Mouse (Mus musculus) lung, embryonic 15.5 days (tissue): ENCODE measurements around the gene Kcnk3. TPM values are rescaled to one million over a fixed set of nuclear protein-coding genes. Genes with fewer than 3 reads are reported as not detected.
A peak's percentile ranks its signal among the peaks of the same experiment; 100 is the strongest.

Source experiments
- ATAC-seq: fragments of 200-750 bp; cut with Nextera tagmentation; 2 replicates; pipeline ENCODE4 v1.8.0; 2017; ENCODE audit warnings: moderate number of reproducible peaks, borderline replicate concordance; ENCODE audit not compliant: low FRiP score, low TSS enrichment; ENCODE audit errors: extremely low read depth
- H3K27ac ChIP-seq: fragments of 300-500 bp; sonication (generic); 2 replicates; pipeline ENCODE4 v1.5.1; 2015; ENCODE audit warnings: moderate library complexity, mild to moderate bottlenecking, inconsistent platforms
- H3K27me3 ChIP-seq: fragments of 300-500 bp; sonication (generic); 2 replicates; pipeline ENCODE4 v1.6.1; 2015; ENCODE audit warnings: inconsistent platforms
- H3K36me3 ChIP-seq: fragments of 300-500 bp; sonication (generic); 2 replicates; pipeline ENCODE4 v1.6.1; 2015; ENCODE audit warnings: inconsistent platforms
- H3K4me1 ChIP-seq: fragments of 300-500 bp; sonication (generic); 2 replicates; pipeline ENCODE4 v1.6.1; 2015; ENCODE audit warnings: inconsistent platforms
- H3K4me2 ChIP-seq: fragments of 300-500 bp; sonication (generic); 2 replicates; pipeline ENCODE4 v1.6.1; 2015; ENCODE audit warnings: inconsistent platforms, mild to moderate bottlenecking, moderate library complexity
- H3K4me3 ChIP-seq: fragments of 300-500 bp; sonication (generic); 2 replicates; pipeline ENCODE4 v1.5.1; 2015; ENCODE audit warnings: mild to moderate bottlenecking, inconsistent platforms
- H3K9ac ChIP-seq: fragments of 300-500 bp; sonication (generic); 2 replicates; pipeline ENCODE4 v1.6.1; 2015; ENCODE audit warnings: inconsistent platforms
- H3K9me3 ChIP-seq: fragments of 300-500 bp; sonication (generic); 2 replicates; pipeline ENCODE4 v1.6.1; 2016; ENCODE audit warnings: inconsistent platforms
- WGBS: fragments of 180-500 bp; shearing (Covaris S2); methylation state at CpG from one replicate; pipeline ENCODE4 v1.1.7; 2015; 5-methylcytosine and 5-hydroxymethylcytosine counted together
- polyA plus RNA-seq: library from polyadenylated mRNA; unstranded; fragments of >200 nt; fragmentation: Nextera tagmentation; extraction: Ambion mirVana; gene quantifications from 2 replicates; pipeline ENCODE4 v1.2.1, GENCODE M21; 2015

Gene Kcnk3
- polyA plus RNA-seq, 1 experiment from 2014 or later: 23.1 TPM

GRCm38 (mm10) chr5:30589546-30589945, 1.6 kb downstream of the Kcnk3 start:
- Histone ChIP-seq H3K9ac (no peak overlapping the region), H3K4me1 (peaks cover 70% of the 10 kb centered on the region), H3K27ac (no peak overlapping the region), H3K36me3 (no peaks in the 10 kb centered on the region), H3K4me2 (peak overlapping the region; percentile 80), H3K27me3 (peaks cover 46% of the 10 kb centered on the region), H3K9me3 (no peaks in the 10 kb centered on the region), H3K4me3 (peak overlapping the region; percentile 51)
- ATAC-seq: no peak
- 48% methylated on average over 3 of the region's 3 CpGs for WGBS

- Histone ChIP-seq H3K4me1 (peaks cover 77% of the 10 kb centered on the region), H3K27ac (no peak overlapping the region), H3K36me3 (no peaks in the 10 kb centered on the region), H3K4me3 (no peak overlapping the region; the same call in 1 of the 2 replicates), H3K9me3 (no peaks in the 10 kb centered on the region), H3K27me3 (peaks cover 44% of the 10 kb centered on the region), H3K4me2 (peak overlapping the region; percentile 80), H3K9ac (no peak overlapping the region)
- 55% methylated on average over 5 of the region's 5 CpGs for WGBS
- no peak for ATAC-seq
These were observed 2.3 kb downstream of the Kcnk3 start for GRCm38 (mm10) chr5:30590231-30590630.

- Histone ChIP-seq H3K4me1 (peaks cover 80% of the 10 kb centered on the region), H3K4me2 (peak overlapping the region; percentile 14; the same call in 1 of the 2 replicates), H3K27ac (no peak overlapping the region), H3K4me3 (no peak overlapping the region), H3K27me3 (peaks cover 41% of the 10 kb centered on the region), H3K36me3 (no peaks in the 10 kb centered on the region), H3K9me3 (no peaks in the 10 kb centered on the region), H3K9ac (no peak overlapping the region)
- WGBS: 45% methylated on average over 5 of the region's 5 CpGs
- ATAC-seq: no peak
These were observed 3.3 kb downstream of the Kcnk3 start for GRCm38 (mm10) chr5:30591205-30591731.

- no peaks in the 10 kb centered on the region for H3K36me3 ChIP-seq
- peaks cover 77% of the 10 kb centered on the region for H3K4me1 ChIP-seq
- no peak overlapping the region for H3K9ac ChIP-seq
- H3K4me2 ChIP-seq: no peak overlapping the region
- H3K9me3 ChIP-seq: no peaks in the 10 kb centered on the region
- no peak for ATAC-seq
- WGBS: 81% methylated on average over 8 of the region's 8 CpGs
- no peak overlapping the region for H3K27ac ChIP-seq
- no peak overlapping the region for H3K4me3 ChIP-seq
- peaks cover 37% of the 10 kb centered on the region for H3K27me3 ChIP-seq
These were observed 3.8 kb downstream of the Kcnk3 start for GRCm38 (mm10) chr5:30591786-30592185.

- Histone ChIP-seq H3K4me2 (no peak overlapping the region), H3K27ac (peak overlapping the region; percentile 76; the same call in 1 of the 2 replicates), H3K36me3 (no peaks in the 10 kb centered on the region), H3K9me3 (no peaks in the 10 kb centered on the region), H3K4me3 (no peak overlapping the region), H3K27me3 (peaks cover 31% of the 10 kb centered on the region), H3K9ac (no peak overlapping the region), H3K4me1 (peaks cover 71% of the 10 kb centered on the region)
- no peak for ATAC-seq
- WGBS: 74% methylated on average over 11 of the region's 11 CpGs
These were observed 4.5 kb downstream of the Kcnk3 start for GRCm38 (mm10) chr5:30592279-30592980.

GRCm38 (mm10) chr5:30593360-30593759, 5.4 kb downstream of the Kcnk3 start:
- no peaks in the 10 kb centered on the region for H3K36me3 ChIP-seq
- WGBS: 46% methylated on average over 11 of the region's 11 CpGs
- ATAC-seq: no peak
- H3K9ac ChIP-seq: no peak overlapping the region
- H3K27ac ChIP-seq: peak overlapping the region; percentile 76
- H3K4me1 ChIP-seq: peaks cover 67% of the 10 kb centered on the region
- peaks cover 26% of the 10 kb centered on the region for H3K27me3 ChIP-seq
- peak overlapping the region; percentile 12; the same call in 1 of the 2 replicates for H3K4me2 ChIP-seq
- no peaks in the 10 kb centered on the region for H3K9me3 ChIP-seq
- H3K4me3 ChIP-seq: no peak overlapping the region

GRCm38 (mm10) chr5:30593811-30594504, 6.0 kb downstream of the Kcnk3 start:
- H3K4me1 ChIP-seq: peaks cover 61% of the 10 kb centered on the region
- H3K9me3 ChIP-seq: no peaks in the 10 kb centered on the region
- ATAC-seq: peak; percentile 55
- no peak overlapping the region for H3K9ac ChIP-seq
- no peak overlapping the region for H3K4me3 ChIP-seq
- H3K36me3 ChIP-seq: no peaks in the 10 kb centered on the region
- H3K4me2 ChIP-seq: peak overlapping the region; percentile 12; the same call in 1 of the 2 replicates
- H3K27ac ChIP-seq: peak overlapping the region; percentile 76
- WGBS: 16% methylated on average over 10 of the region's 10 CpGs
- H3K27me3 ChIP-seq: peaks cover 20% of the 10 kb centered on the region

- H3K36me3 ChIP-seq: no peaks in the 10 kb centered on the region
- H3K4me1 ChIP-seq: peaks cover 50% of the 10 kb centered on the region
- H3K9me3 ChIP-seq: no peaks in the 10 kb centered on the region
- no peak overlapping the region for H3K4me3 ChIP-seq
- ATAC-seq: no peak
- H3K4me2 ChIP-seq: no peak overlapping the region
- H3K27me3 ChIP-seq: peaks cover 9% of the 10 kb centered on the region
- H3K27ac ChIP-seq: peak overlapping the region; percentile 76; the same call in 1 of the 2 replicates
- H3K9ac ChIP-seq: no peak overlapping the region
- 39% methylated on average over 6 of the region's 6 CpGs for WGBS
These were observed 7.1 kb downstream of the Kcnk3 start for GRCm38 (mm10) chr5:30594953-30595560.

- ATAC-seq: no peak
- Histone ChIP-seq H3K27ac (no peak overlapping the region), H3K27me3 (no peaks in the 10 kb centered on the region), H3K9me3 (no peaks in the 10 kb centered on the region), H3K36me3 (no peaks in the 10 kb centered on the region), H3K4me1 (no peaks in the 10 kb centered on the region), H3K4me3 (no peak overlapping the region), H3K9ac (no peak overlapping the region), H3K4me2 (no peak overlapping the region)
- WGBS: 22% methylated on average over 4 of the region's 4 CpGs
These were observed 13.4 kb downstream of the Kcnk3 start for GRCm38 (mm10) chr5:30601397-30601796.

GRCm38 (mm10) chr5:30603255-30603654, 15.3 kb downstream of the Kcnk3 start:
- no peak for ATAC-seq
- 70% methylated on average over 3 of the region's 3 CpGs for WGBS
- H3K27me3 ChIP-seq: no peaks in the 10 kb centered on the region
- H3K9me3 ChIP-seq: no peaks in the 10 kb centered on the region
- no peak overlapping the region for H3K4me3 ChIP-seq
- no peak overlapping the region for H3K27ac ChIP-seq
- no peaks in the 10 kb centered on the region for H3K4me1 ChIP-seq
- H3K9ac ChIP-seq: no peak overlapping the region
- no peaks in the 10 kb centered on the region for H3K36me3 ChIP-seq
- no peak overlapping the region for H3K4me2 ChIP-seq

- WGBS: 75% methylated on average over 4 of the region's 4 CpGs
- no peak overlapping the region for H3K9ac ChIP-seq
- H3K36me3 ChIP-seq: no peaks in the 10 kb centered on the region
- H3K4me2 ChIP-seq: no peak overlapping the region
- no peak overlapping the region for H3K27ac ChIP-seq
- no peak overlapping the region for H3K4me3 ChIP-seq
- no peaks in the 10 kb centered on the region for H3K27me3 ChIP-seq
- ATAC-seq: no peak
- H3K9me3 ChIP-seq: no peaks in the 10 kb centered on the region
- no peaks in the 10 kb centered on the region for H3K4me1 ChIP-seq
These were observed 16.0 kb downstream of the Kcnk3 start for GRCm38 (mm10) chr5:30603926-30604325.

GRCm38 (mm10) chr5:30604769-30605188, 16.8 kb downstream of the Kcnk3 start:
- Histone ChIP-seq H3K36me3 (no peaks in the 10 kb centered on the region), H3K27me3 (no peaks in the 10 kb centered on the region), H3K9me3 (no peaks in the 10 kb centered on the region), H3K9ac (no peak overlapping the region), H3K4me2 (no peak overlapping the region), H3K4me3 (no peak overlapping the region), H3K4me1 (no peaks in the 10 kb centered on the region), H3K27ac (no peak overlapping the region)
- no peak for ATAC-seq
- WGBS: 63% methylated on average over 8 of the region's 8 CpGs
